Mouse (Mus musculus) liver, embryonic 14.5 days (tissue): ENCODE measurements around the gene Kcna7.

Experiments
- CTCF ChIP-seq: IDR thresholded peaks from 2 replicates; pipeline ENCODE4 v1.5.1; 2016; ENCODE audit warnings: antibody characterized with exemption, low read depth, control low read depth
- EP300 ChIP-seq: IDR thresholded peaks from 2 replicates; pipeline ENCODE4 v1.6.1; 2016; ENCODE audit warnings: antibody characterized with exemption, low read depth

GRCm38 (mm10) chr7:45372371-45372770 lies 33.1 kb upstream of the Kcna7 start:
- TF ChIP-seq CTCF (no peak), EP300 (no peak)
